Mouse (Mus musculus) CH12.LX (cell line): Measurements from ENCODE around the gene Tet3. TPM values are rescaled to one million over a fixed set of nuclear protein-coding genes. Genes with fewer than 3 reads are reported as not detected.

Experiments
- DNase-seq: peaks from one replicate; pipeline ENCODE4 v3.0.0-alpha.2; 2013; ENCODE audit errors: extremely low read depth
- H3K27ac ChIP-seq: 2 replicates; pipeline ENCODE4 v1.5.1; 2012; ENCODE audit warnings: low read depth, mild to moderate bottlenecking, control low read depth, moderate library complexity; ENCODE audit not compliant: insufficient read depth
- H3K27me3 ChIP-seq: replicated peaks from 2 replicates; pipeline ENCODE3; 2012; ENCODE audit warnings: inconsistent platforms
- H3K36me3 ChIP-seq, 2 experiments: replicated peaks in 1 of 2; 2 replicates each; pipeline versions ENCODE3 to v1.6.1; 2012; ENCODE audit warnings: inconsistent platforms in 1 of 2, low read length in 1 of 2, mild to moderate bottlenecking in 1 of 2, mixed read lengths in 1 of 2, moderate library complexity in 1 of 2; ENCODE audit not compliant: control insufficient read depth in 1 of 2, insufficient read depth in 1 of 2
- H3K4me1 ChIP-seq, 2 experiments: 2 replicates each; pipeline ENCODE4 v1.6.1; 2012; ENCODE audit warnings: inconsistent platforms in 1 of 2, moderate library complexity in 1 of 2; ENCODE audit not compliant: insufficient read depth in 2 of 2, control insufficient read depth in 1 of 2
- H3K4me2 ChIP-seq: 2 replicates; pipeline ENCODE4 v1.6.1; 2012; ENCODE audit warnings: low read depth, mild to moderate bottlenecking, control low read depth; ENCODE audit not compliant: poor library complexity, insufficient read depth, severe bottlenecking
- H3K4me3 ChIP-seq, 3 experiments: fragments of 150-350 bp in 1 of 3; sonication (generic) in 1 of 3; replicated peaks in 1 of 3; 2 replicates each; pipeline versions ENCODE3 to v1.5.1; 2011 to 2012; ENCODE audit warnings: low read depth in 2 of 3, low read length in 2 of 3, mild to moderate bottlenecking in 2 of 3, moderate library complexity in 2 of 3, control low read depth in 1 of 3, improper control_type of control experiment in 1 of 3, inconsistent platforms in 1 of 3, mixed read lengths in 1 of 3; ENCODE audit not compliant: poor library complexity in 1 of 3
- H3K79me2 ChIP-seq: replicated peaks from 2 replicates; pipeline ENCODE4 v1.6.1; 2012; ENCODE audit warnings: mild to moderate bottlenecking, moderate library complexity; ENCODE audit not compliant: control insufficient read depth, poor library complexity, insufficient read depth, severe bottlenecking; ENCODE audit errors: extremely low read depth
- H3K9ac ChIP-seq: 2 replicates; pipeline ENCODE4 v1.6.1; 2012; ENCODE audit warnings: low read depth, mild to moderate bottlenecking, control low read depth, moderate library complexity; ENCODE audit not compliant: insufficient read depth
- H3K9me3 ChIP-seq: replicated peaks from 2 replicates; pipeline ENCODE3; 2012; ENCODE audit warnings: low read length, inconsistent platforms, mixed read lengths
- MAZ ChIP-seq: IDR thresholded peaks from 2 replicates; pipeline ENCODE4 v1.6.1; 2012; ENCODE audit warnings: low read depth, mild to moderate bottlenecking, inconsistent platforms, low read length, improper control_type of control experiment, moderate library complexity
- SIN3A ChIP-seq: IDR thresholded peaks from 2 replicates; pipeline ENCODE4 v1.6.1; 2012; ENCODE audit warnings: low read length, improper control_type of control experiment, inconsistent platforms
- dilution Hi-C: fragments of 300-500 bp; cut with MboI; formaldehyde crosslinking; loops from 2 replicates; pipeline ENCODE4 v1.14.3; 2020; ENCODE audit warnings: low sequenced_read_pairs; ENCODE audit not compliant: extremely low pct_unique_long_range_greater_than_20kb, extremely low pct_ligation_motif_present
- in situ Hi-C: fragments of 300-500 bp; cut with MboI; formaldehyde crosslinking; loops from 3 replicates; pipeline ENCODE4 v1.14.3; 2019; ENCODE audit warnings: low sequenced_read_pairs, low pct_ligation_motif_present, low pct_unique_long_range_greater_than_20kb, mixed read lengths
- polyA plus RNA-seq: library from polyadenylated mRNA; unstranded; fragments of >175 nt; gene quantifications from 2 replicates; pipeline ENCODE4 v1.2.1, GENCODE M21; 2012; ENCODE audit warnings: low read depth; ENCODE audit not compliant: insufficient read length
- total RNA-seq, 2 experiments: library from RNA; depleted of rRNA; stranded (reverse); fragments of 300-350 nt in 1 of 2; fragments of >200 nt in 1 of 2; gene quantifications; 2 replicates each; pipeline ENCODE4 v1.2.3; 2012 to 2014

Tet3 gene
- total and polyA plus RNA-seq, 3 experiments = 3.2 to 10.0 (median 8.2) TPM

GRCm38 (mm10) chr6:83312514-83312913 lies 146.4 kb downstream of the Tet3 start:
- DNase-seq = peak; percentile 50
- Histone ChIP-seq H3K79me2 (peaks cover 56% of the 10 kb centered on the region), H3K9me3 (no peaks in the 10 kb centered on the region), H3K4me2 (no peak overlapping the region), H3K4me3 (no peak overlapping the region), H3K9ac (no peak overlapping the region), H3K27ac (no peak overlapping the region), H3K27me3 (no peaks in the 10 kb centered on the region), H3K4me1 (peaks cover 5 to 31% of the 10 kb centered on the region in 2 experiments), H3K36me3 (peaks cover 57 to 74% of the 10 kb centered on the region in 2 experiments)
- TF ChIP-seq SIN3A (peak; percentile 57; the same call in 1 of the 2 replicates), MAZ (no peak)
- dilution Hi-C loops (no loop called here), in situ Hi-C loops (no loop called here)

Other genes with a start within 250 kb of the Tet3 start
- gene Slc4a5, start 239.3 kb downstream of the Tet3 start, total RNA-seq (2012; rRNA removed) = 0.13 and 0.38 TPM in 2 replicates
- gene Slc4a5, start 239.3 kb downstream of the Tet3 start, total RNA-seq (2014; rRNA removed) = not detected in 2 replicates
- gene Slc4a5, start 239.3 kb downstream of the Tet3 start, polyA plus RNA-seq = 0.21 TPM in 1 of 2 replicates, not detected in the other
- gene Mthfd2, start 133.2 kb downstream of the Tet3 start, total RNA-seq (2012; rRNA removed) = 227 and 351 TPM in 2 replicates
- gene Mthfd2, start 133.2 kb downstream of the Tet3 start, total RNA-seq (2014; rRNA removed) = 281 and 286 TPM in 2 replicates
- gene Mthfd2, start 133.2 kb downstream of the Tet3 start, polyA plus RNA-seq = 317 and 327 TPM in 2 replicates
- 82.6 and 85.5 TPM in 2 replicates for gene Mob1a, start 133.1 kb downstream of the Tet3 start, total RNA-seq (2012; rRNA removed)
- 182 and 200 TPM in 2 replicates for gene Mob1a, start 133.1 kb downstream of the Tet3 start, total RNA-seq (2014; rRNA removed)
- gene Mob1a, start 133.1 kb downstream of the Tet3 start, polyA plus RNA-seq = 82.4 and 99.8 TPM in 2 replicates
- gene Bola3, start 109.9 kb downstream of the Tet3 start, total RNA-seq (2012; rRNA removed) = 35.3 and 38.1 TPM in 2 replicates
- gene Bola3, start 109.9 kb downstream of the Tet3 start, total RNA-seq (2014; rRNA removed) = 53.6 and 60.5 TPM in 2 replicates
- gene Bola3, start 109.9 kb downstream of the Tet3 start, polyA plus RNA-seq = 190 and 223 TPM in 2 replicates
- gene Dguok, start 47.9 kb upstream of the Tet3 start, total RNA-seq (2012; rRNA removed) = 11.1 and 11.5 TPM in 2 replicates
- 14.6 and 16.7 TPM in 2 replicates for gene Dguok, start 47.9 kb upstream of the Tet3 start, total RNA-seq (2014; rRNA removed)
- gene Dguok, start 47.9 kb upstream of the Tet3 start, polyA plus RNA-seq = 8.0 and 8.7 TPM in 2 replicates
- 0.84 and 1.1 TPM in 2 replicates for gene Actg2, start 77.2 kb upstream of the Tet3 start, total RNA-seq (2012; rRNA removed)
- gene Actg2, start 77.2 kb upstream of the Tet3 start, total RNA-seq (2014; rRNA removed) = 1.6 and 1.8 TPM in 2 replicates
- gene Actg2, start 77.2 kb upstream of the Tet3 start, polyA plus RNA-seq = 4.0 and 5.6 TPM in 2 replicates
- gene Stambp, start 113.6 kb upstream of the Tet3 start, total RNA-seq (2012; rRNA removed) = 4.2 and 4.6 TPM in 2 replicates
- gene Stambp, start 113.6 kb upstream of the Tet3 start, total RNA-seq (2014; rRNA removed) = 3.3 and 4.1 TPM in 2 replicates
- gene Stambp, start 113.6 kb upstream of the Tet3 start, polyA plus RNA-seq = 10.2 and 11.4 TPM in 2 replicates
- gene Clec4f, start 197.1 kb upstream of the Tet3 start, total RNA-seq (2012; rRNA removed) = not detected in 2 replicates
- gene Clec4f, start 197.1 kb upstream of the Tet3 start, total RNA-seq (2014; rRNA removed) = not detected in 2 replicates
- not detected in 2 replicates for gene Clec4f, start 197.1 kb upstream of the Tet3 start, polyA plus RNA-seq
- not detected in 2 replicates for gene Cd207, start 218.8 kb upstream of the Tet3 start, total RNA-seq (2012; rRNA removed)
- gene Cd207, start 218.8 kb upstream of the Tet3 start, total RNA-seq (2014; rRNA removed) = not detected in 2 replicates
- not detected in 2 replicates for gene Cd207, start 218.8 kb upstream of the Tet3 start, polyA plus RNA-seq